Mouse (Mus musculus) kidney, adult 9 months (tissue): ENCODE data around the gene Orai2.
A peak's percentile ranks its signal among the peaks of the same experiment; 100 is the strongest.
"Not testable (repeated sequence)": the region's sequence is repeated elsewhere in the genome, so short reads cannot be mapped to it uniquely, and the experiment has no call there.

Source experiments
- DNase-seq: peaks from one replicate; pipeline ENCODE4 v3.0.0; 2022

Orai2 gene

GRCm38 (mm10) chr5:136135571-136136291, 34.8 kb downstream of the Orai2 start, which contains the start of the genes Lrwd1 and Alkbh4:
Lrwd1 (minus strand) TSS chr5:136136074.
Alkbh4 (plus strand) TSS chr5:136136146.
- DNase-seq: peak; percentile 98

GRCm38 (mm10) chr5:136122165-136122564, 48.3 kb downstream of the Orai2 start:
- no peak for DNase-seq

GRCm38 (mm10) chr5:136116784-136117112, 53.8 kb downstream of the Orai2 start:
- no peak for DNase-seq

- peak; percentile 97 for DNase-seq
These were observed 54.4 kb downstream of the Orai2 start, which contains the start of gene Polr2j for GRCm38 (mm10) chr5:136115891-136116783. Polr2j (plus strand) TSS chr5:136116631.

- DNase-seq: not testable (repeated sequence)
These were observed 57.0 kb downstream of the Orai2 start for GRCm38 (mm10) chr5:136113546-136113945.

- peak; percentile 41 for DNase-seq
These were observed 61.5 kb downstream of the Orai2 start for GRCm38 (mm10) chr5:136109042-136109441.

- no peak for DNase-seq
These were observed 62.0 kb downstream of the Orai2 start for GRCm38 (mm10) chr5:136108486-136108885.

- DNase-seq: no peak
These were observed 66.0 kb downstream of the Orai2 start for GRCm38 (mm10) chr5:136104511-136104910.

- DNase-seq: peak; percentile 74
These were observed 68.3 kb downstream of the Orai2 start for GRCm38 (mm10) chr5:136102099-136102820.

GRCm38 (mm10) chr5:136098536-136098935, 72.0 kb downstream of the Orai2 start:
- DNase-seq: peak; percentile 80
